Mouse (Mus musculus): ENCODE measurements around the gene Farsa.

DNA sequence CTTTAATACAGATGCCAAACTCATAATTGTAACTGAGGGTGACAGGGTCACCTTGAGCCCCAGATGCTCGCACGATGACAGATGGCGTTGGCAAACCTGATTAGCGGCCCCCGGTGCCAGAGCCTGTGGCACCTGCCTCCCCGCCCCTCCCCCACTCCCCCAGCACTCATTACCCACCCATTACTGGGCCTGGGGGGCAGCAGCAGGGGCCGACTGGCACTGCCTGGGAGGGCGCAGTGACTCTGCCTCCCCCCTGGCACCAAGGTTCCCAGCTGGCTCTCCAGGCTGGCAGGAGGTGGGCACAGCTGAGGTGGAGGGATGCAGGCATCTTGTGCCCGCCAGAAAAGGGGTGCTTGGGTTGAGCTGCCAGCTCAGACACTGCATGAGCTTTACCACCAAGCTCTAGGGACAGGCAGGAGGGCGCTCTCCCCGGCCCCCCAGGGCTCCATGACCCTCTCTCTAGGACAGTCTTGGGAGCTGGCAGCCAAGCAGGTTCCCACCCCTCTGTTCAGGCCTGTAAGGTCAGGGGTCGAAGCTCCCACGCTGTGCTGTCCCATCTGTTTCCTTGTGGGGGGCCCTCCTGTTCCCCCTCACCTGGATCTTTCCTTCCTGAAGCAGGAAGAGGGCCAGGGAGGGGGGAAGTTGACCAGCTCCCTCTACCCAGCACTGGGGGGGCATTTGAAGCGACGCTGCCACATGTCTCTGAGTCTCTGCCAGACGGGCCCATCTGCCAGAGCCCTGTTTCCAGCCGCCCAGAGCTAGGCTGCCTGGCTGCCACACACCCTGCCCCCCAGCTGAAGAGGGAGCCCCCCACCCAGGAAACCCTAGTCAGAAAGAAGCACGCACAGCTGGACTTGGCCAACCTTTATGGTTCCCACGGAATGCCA, 42.0 kb upstream of the Farsa start:
- TF ChIP-seq CTCF (IDR thresholded peaks at IDR 0.05; ENCODE audit: control insufficient read depth, insufficient read depth, low read length) (no peak), POLR2A (IDR thresholded peaks at IDR 0.05; ENCODE audit: borderline replicate concordance, control insufficient read depth, low read depth, low read length) (no peak)

All from bone marrow, adult 2 months (tissue).